Mouse (Mus musculus) cerebellum, adult 9-10 months (tissue): ENCODE data around the gene Med10.

Experiments used
- DNase-seq: peaks from one replicate; pipeline ENCODE4 v3.0.0; 2022

Med10 gene

GRCm38 (mm10) chr13:69832578-69832977 lies 30.4 kb downstream of the Med10 start:
- no peak for DNase-seq

- no peak for DNase-seq
Observed at GRCm38 (mm10) chr13:69833416-69833815, 31.2 kb downstream of the Med10 start.

GRCm38 (mm10) chr13:69845592-69845991 lies 43.4 kb downstream of the Med10 start:
- no peak for DNase-seq

GRCm38 (mm10) chr13:69849579-69849978 lies 47.4 kb downstream of the Med10 start:
- DNase-seq = no peak

- no peak for DNase-seq
Observed at GRCm38 (mm10) chr13:69852313-69852712, 50.1 kb downstream of the Med10 start.

- no peak for DNase-seq
Observed at GRCm38 (mm10) chr13:69853425-69854043, 51.3 kb downstream of the Med10 start.

GRCm38 (mm10) chr13:69855941-69856340 lies 53.7 kb downstream of the Med10 start:
- no peak for DNase-seq

- no peak for DNase-seq
Observed at GRCm38 (mm10) chr13:69862276-69862675, 60.1 kb downstream of the Med10 start.

- DNase-seq = no peak
Observed at GRCm38 (mm10) chr13:69864911-69865310, 62.7 kb downstream of the Med10 start.
